Mouse (Mus musculus): ENCODE data around the gene Ubxn11.

DNA sequence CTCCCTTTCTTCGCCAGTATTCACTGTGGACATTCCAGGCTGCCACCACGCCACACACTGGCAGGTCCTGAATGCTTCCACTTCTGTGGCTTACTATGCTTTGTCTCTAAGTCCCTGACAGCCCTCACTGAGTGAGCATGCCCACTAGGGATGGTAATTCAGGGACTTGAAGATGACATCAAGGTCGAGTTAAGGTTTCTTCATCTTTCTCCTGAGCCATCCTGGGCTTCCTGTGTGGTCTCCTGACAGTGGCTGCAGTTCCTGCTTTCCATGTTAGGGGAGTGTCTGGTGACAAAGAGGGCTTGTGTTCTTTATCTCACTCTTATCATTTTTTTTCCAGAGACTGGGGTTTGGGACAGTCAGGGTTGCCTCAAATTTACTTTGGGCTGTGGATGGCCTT, 8.3 kb downstream of the Ubxn11 start:
- no peak for TF ChIP-seq CTCF (IDR thresholded peaks at IDR 0.05; ENCODE audit: control insufficient read depth, insufficient read depth, low read length)
- no peak for TF ChIP-seq POLR2A (IDR thresholded peaks at IDR 0.05; ENCODE audit: borderline replicate concordance, control insufficient read depth, low read depth, low read length)
